Mouse (Mus musculus): Measurements from ENCODE around the gene Arhgap30. TPM values are rescaled to one million over a fixed set of nuclear protein-coding genes. Genes with fewer than 3 reads are reported as not detected.

Arhgap30 gene
- 10.1 TPM for polyA plus RNA-seq (2014; fragmentation: Illumina TruSeq; extraction: RNeasy Lipid Tissue Mini Kit (QIAGEN cat#74804); ENCODE audit: low read depth, low replicate concordance)

DNA sequence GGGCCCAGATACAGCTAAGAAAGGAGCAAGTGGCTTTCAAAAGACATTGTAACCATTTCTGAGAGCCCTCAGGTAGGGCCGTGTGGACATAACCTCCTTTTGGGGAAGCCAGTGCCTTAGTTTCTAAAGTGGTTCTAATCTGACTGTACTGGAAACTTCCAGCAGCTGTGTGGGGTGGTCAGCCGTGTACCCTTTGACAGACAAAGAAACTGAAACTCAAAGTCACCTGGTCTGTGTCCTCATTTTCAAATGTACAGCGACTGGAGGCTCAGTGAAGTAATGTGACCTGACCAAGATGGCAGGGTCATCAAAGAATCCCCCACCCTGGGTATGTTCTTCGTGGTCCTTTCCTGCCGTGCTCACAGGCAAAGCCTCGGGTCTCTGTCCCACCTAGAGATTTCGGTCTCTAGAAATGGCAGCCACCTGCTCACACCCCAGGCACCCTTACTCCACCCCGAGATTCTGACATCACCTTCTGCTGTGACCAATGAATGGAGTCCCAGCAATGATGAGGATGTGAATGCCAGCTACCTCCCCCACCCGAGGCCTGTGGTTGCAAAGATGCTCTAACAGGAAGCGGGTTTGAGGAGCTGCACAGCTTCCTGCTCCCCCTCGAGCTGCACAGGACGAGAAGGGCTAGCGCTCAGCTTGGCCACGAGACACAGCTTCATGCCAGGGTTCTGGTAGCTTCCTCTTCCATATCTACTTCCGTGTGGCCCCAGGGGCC, at the start of gene Arhgap30:
Arhgap30 (plus strand) TSS at position 579 of the 727 bp plus-strand sequence.

GRCm38 (mm10) chr1:171345225-171346094, 43.3 kb upstream of the Arhgap30 start, which contains the start of the genes Nit1 and Pfdn2:
Nit1 (minus strand) TSS chr1:171345646.
Pfdn2 (plus strand) TSS chr1:171345670.

GRCm38 (mm10) chr1:171360656-171361055, 28.1 kb upstream of the Arhgap30 start, which contains the start of gene Klhdc9:
Klhdc9 (minus strand) TSS chr1:171360798.

GRCm38 (mm10) chr1:171369845-171370556, 18.8 kb upstream of the Arhgap30 start, which contains the start of gene Nectin4:
Nectin4 (plus strand) TSS chr1:171370099.

DNA sequence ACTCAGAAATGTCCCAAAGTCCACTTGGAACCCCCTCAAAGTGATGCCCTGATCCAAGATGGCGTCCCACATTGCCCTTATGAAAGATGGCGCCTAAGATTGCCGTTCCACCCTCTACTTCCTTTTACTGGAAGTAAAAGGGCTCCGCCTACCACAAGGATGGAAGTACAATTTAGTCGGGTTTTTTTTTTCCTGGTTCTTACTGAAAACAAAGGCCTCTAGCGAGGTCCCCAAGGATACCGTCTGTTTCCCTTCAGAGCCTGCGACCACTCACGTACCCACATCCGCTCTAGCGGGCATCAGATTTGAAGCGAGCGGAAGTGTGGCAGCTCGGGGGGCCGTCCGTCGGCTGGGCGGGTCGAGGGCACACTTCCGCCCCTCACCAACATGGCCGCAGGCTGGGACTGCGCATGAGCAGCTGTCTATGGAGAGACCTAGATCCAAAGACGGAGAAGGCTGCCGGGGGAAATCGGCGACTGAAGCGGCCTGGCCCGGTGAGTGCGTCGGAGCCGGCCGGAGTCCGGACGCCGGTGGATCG, 22.3 kb downstream of the Arhgap30 start, which contains the start of gene Usf1:
Usf1 (plus strand) TSS at position 367 of the 538 bp plus-strand sequence.

GRCm38 (mm10) chr1:171418660-171419059, 29.9 kb downstream of the Arhgap30 start, which contains the start of gene Tstd1:
Tstd1 (plus strand) TSS chr1:171418872.

GRCm38 (mm10) chr1:171437264-171438013, 48.7 kb downstream of the Arhgap30 start, which contains the start of gene F11r:
F11r (plus strand) TSS chr1:171437535.

Other genes with a start within 250 kb of the Arhgap30 start
- gene Sdhc, start 238.4 kb upstream of the Arhgap30 start, polyA plus RNA-seq (2014; fragmentation: Illumina TruSeq; extraction: RNeasy Lipid Tissue Mini Kit (QIAGEN cat#74804); ENCODE audit: low read depth, low replicate concordance) = 44.4 TPM
- not detected for gene Mpz, start 238.2 kb upstream of the Arhgap30 start, polyA plus RNA-seq (2014; fragmentation: Illumina TruSeq; extraction: RNeasy Lipid Tissue Mini Kit (QIAGEN cat#74804); ENCODE audit: low read depth, low replicate concordance)
- 36.1 TPM for gene Pcp4l1, start 192.7 kb upstream of the Arhgap30 start, polyA plus RNA-seq (2014; fragmentation: Illumina TruSeq; extraction: RNeasy Lipid Tissue Mini Kit (QIAGEN cat#74804); ENCODE audit: low read depth, low replicate concordance)
- 1.4 TPM for gene Nr1i3, start 175.0 kb upstream of the Arhgap30 start, polyA plus RNA-seq (2014; fragmentation: Illumina TruSeq; extraction: RNeasy Lipid Tissue Mini Kit (QIAGEN cat#74804); ENCODE audit: low read depth, low replicate concordance)
- gene Tomm40l, start 166.4 kb upstream of the Arhgap30 start, polyA plus RNA-seq (2014; fragmentation: Illumina TruSeq; extraction: RNeasy Lipid Tissue Mini Kit (QIAGEN cat#74804); ENCODE audit: low read depth, low replicate concordance) = 6.9 TPM
- not detected for gene Apoa2, start 163.9 kb upstream of the Arhgap30 start, polyA plus RNA-seq (2014; fragmentation: Illumina TruSeq; extraction: RNeasy Lipid Tissue Mini Kit (QIAGEN cat#74804); ENCODE audit: low read depth, low replicate concordance)
- gene Fcer1g, start 154.6 kb upstream of the Arhgap30 start, polyA plus RNA-seq (2014; fragmentation: Illumina TruSeq; extraction: RNeasy Lipid Tissue Mini Kit (QIAGEN cat#74804); ENCODE audit: low read depth, low replicate concordance) = 23.4 TPM
- gene Adamts4, start 138.5 kb upstream of the Arhgap30 start, polyA plus RNA-seq (2014; fragmentation: Illumina TruSeq; extraction: RNeasy Lipid Tissue Mini Kit (QIAGEN cat#74804); ENCODE audit: low read depth, low replicate concordance) = 2.6 TPM
- gene Ndufs2, start 137.6 kb upstream of the Arhgap30 start, polyA plus RNA-seq (2014; fragmentation: Illumina TruSeq; extraction: RNeasy Lipid Tissue Mini Kit (QIAGEN cat#74804); ENCODE audit: low read depth, low replicate concordance) = 59.0 TPM
- gene B4galt3, start 118.6 kb upstream of the Arhgap30 start, polyA plus RNA-seq (2014; fragmentation: Illumina TruSeq; extraction: RNeasy Lipid Tissue Mini Kit (QIAGEN cat#74804); ENCODE audit: low read depth, low replicate concordance) = 10.8 TPM
- gene Ppox, start 107.8 kb upstream of the Arhgap30 start, polyA plus RNA-seq (2014; fragmentation: Illumina TruSeq; extraction: RNeasy Lipid Tissue Mini Kit (QIAGEN cat#74804); ENCODE audit: low read depth, low replicate concordance) = 10.9 TPM
- 15.5 TPM for gene Usp21, start 101.0 kb upstream of the Arhgap30 start, polyA plus RNA-seq (2014; fragmentation: Illumina TruSeq; extraction: RNeasy Lipid Tissue Mini Kit (QIAGEN cat#74804); ENCODE audit: low read depth, low replicate concordance)
- 84.2 TPM for gene Ufc1, start 93.9 kb upstream of the Arhgap30 start, polyA plus RNA-seq (2014; fragmentation: Illumina TruSeq; extraction: RNeasy Lipid Tissue Mini Kit (QIAGEN cat#74804); ENCODE audit: low read depth, low replicate concordance)
- 22.4 TPM for gene Dedd, start 59.8 kb upstream of the Arhgap30 start, polyA plus RNA-seq (2014; fragmentation: Illumina TruSeq; extraction: RNeasy Lipid Tissue Mini Kit (QIAGEN cat#74804); ENCODE audit: low read depth, low replicate concordance)
- gene Nit1, start 43.3 kb upstream of the Arhgap30 start, polyA plus RNA-seq (2014; fragmentation: Illumina TruSeq; extraction: RNeasy Lipid Tissue Mini Kit (QIAGEN cat#74804); ENCODE audit: low read depth, low replicate concordance) = 20.6 TPM
- gene Pfdn2, start 43.3 kb upstream of the Arhgap30 start, polyA plus RNA-seq (2014; fragmentation: Illumina TruSeq; extraction: RNeasy Lipid Tissue Mini Kit (QIAGEN cat#74804); ENCODE audit: low read depth, low replicate concordance) = 17.3 TPM
- not detected for gene Klhdc9, start 28.2 kb upstream of the Arhgap30 start, polyA plus RNA-seq (2014; fragmentation: Illumina TruSeq; extraction: RNeasy Lipid Tissue Mini Kit (QIAGEN cat#74804); ENCODE audit: low read depth, low replicate concordance)
- 0.60 TPM for gene Nectin4, start 18.9 kb upstream of the Arhgap30 start, polyA plus RNA-seq (2014; fragmentation: Illumina TruSeq; extraction: RNeasy Lipid Tissue Mini Kit (QIAGEN cat#74804); ENCODE audit: low read depth, low replicate concordance)
- 1.4 TPM for gene Usf1, start 22.4 kb downstream of the Arhgap30 start, polyA plus RNA-seq (2014; fragmentation: Illumina TruSeq; extraction: RNeasy Lipid Tissue Mini Kit (QIAGEN cat#74804); ENCODE audit: low read depth, low replicate concordance)
- 34.1 TPM for gene Tstd1, start 29.9 kb downstream of the Arhgap30 start, polyA plus RNA-seq (2014; fragmentation: Illumina TruSeq; extraction: RNeasy Lipid Tissue Mini Kit (QIAGEN cat#74804); ENCODE audit: low read depth, low replicate concordance)
- 91.4 TPM for gene F11r, start 48.6 kb downstream of the Arhgap30 start, polyA plus RNA-seq (2014; fragmentation: Illumina TruSeq; extraction: RNeasy Lipid Tissue Mini Kit (QIAGEN cat#74804); ENCODE audit: low read depth, low replicate concordance)
- gene Alyref2, start 114.5 kb downstream of the Arhgap30 start, polyA plus RNA-seq (2014; fragmentation: Illumina TruSeq; extraction: RNeasy Lipid Tissue Mini Kit (QIAGEN cat#74804); ENCODE audit: low read depth, low replicate concordance) = 2.5 TPM
- 0.41 TPM for gene Itln1, start 146.3 kb downstream of the Arhgap30 start, polyA plus RNA-seq (2014; fragmentation: Illumina TruSeq; extraction: RNeasy Lipid Tissue Mini Kit (QIAGEN cat#74804); ENCODE audit: low read depth, low replicate concordance)
- 4.2 TPM for gene Cd244a, start 170.2 kb downstream of the Arhgap30 start, polyA plus RNA-seq (2014; fragmentation: Illumina TruSeq; extraction: RNeasy Lipid Tissue Mini Kit (QIAGEN cat#74804); ENCODE audit: low read depth, low replicate concordance)
- gene Ly9, start 218.5 kb downstream of the Arhgap30 start, polyA plus RNA-seq (2014; fragmentation: Illumina TruSeq; extraction: RNeasy Lipid Tissue Mini Kit (QIAGEN cat#74804); ENCODE audit: low read depth, low replicate concordance) = 3.9 TPM